Mouse (Mus musculus): Measurements from ENCODE around the gene Mbnl2. TPM values are rescaled to one million over a fixed set of nuclear protein-coding genes. Genes with fewer than 3 reads are reported as not detected.

The Mbnl2 gene
- polyA plus RNA-seq, 1 experiment from 2014 or later = 19.3 TPM

- 53% methylated on average over 7 of the region's 7 CpGs for WGBS (ENCODE audit: insufficient replicate concordance)
Observed at GRCm38 (mm10) chr14:120337731-120338462, 62.4 kb downstream of the Mbnl2 start.

GRCm38 (mm10) chr14:120338706-120339105 lies 63.2 kb downstream of the Mbnl2 start:
- Histone ChIP-seq H3K9ac (ENCODE audit: low read depth, low read length) (no peak overlapping the region), H3K27me3 (ENCODE audit: control insufficient read depth, insufficient read depth, low read depth, low read length) (no peaks in the 10 kb centered on the region), H3K4me2 (ENCODE audit: low read depth, low read length) (no peak overlapping the region), H3K4me1 (ENCODE audit: control insufficient read depth, low read depth, low read length) (peaks cover 5% of the 10 kb centered on the region), H3K36me3 (ENCODE audit: control insufficient read depth, insufficient read depth) (no peaks in the 10 kb centered on the region), H3K4me3 (ENCODE audit: low read depth, low read length) (no peak overlapping the region), H3K9me3 (replicated peaks; ENCODE audit: control insufficient read depth, low read length) (no peaks in the 10 kb centered on the region), H3K27ac (ENCODE audit: low read length) (no peak overlapping the region)
- no peak for ATAC-seq (ENCODE audit: low read depth)
- WGBS (ENCODE audit: insufficient replicate concordance) = 86% methylated on average over 3 of the region's 3 CpGs

More at GRCm38 (mm10) chr14:120337731-120338462, 62.4 kb downstream of the Mbnl2 start:
- H3K36me3 ChIP-seq (ENCODE audit: control insufficient read depth, insufficient read depth) = no peaks in the 10 kb centered on the region
- no peak for ATAC-seq (ENCODE audit: low read depth)
- no peak overlapping the region for H3K9ac ChIP-seq (ENCODE audit: low read depth, low read length)
- no peaks in the 10 kb centered on the region for H3K9me3 ChIP-seq (replicated peaks; ENCODE audit: control insufficient read depth, low read length)
- H3K4me3 ChIP-seq (ENCODE audit: low read depth, low read length) = no peak overlapping the region
- H3K4me2 ChIP-seq (ENCODE audit: low read depth, low read length) = no peak overlapping the region
- H3K27me3 ChIP-seq (ENCODE audit: control insufficient read depth, insufficient read depth, low read depth, low read length) = no peaks in the 10 kb centered on the region
- peaks cover 5% of the 10 kb centered on the region for H3K4me1 ChIP-seq (ENCODE audit: control insufficient read depth, low read depth, low read length)
- no peak overlapping the region for H3K27ac ChIP-seq (ENCODE audit: low read length)

GRCm38 (mm10) chr14:120341912-120342311 lies 66.4 kb downstream of the Mbnl2 start:
- H3K4me2 ChIP-seq (ENCODE audit: low read depth, low read length) = no peak overlapping the region
- no peak for ATAC-seq (ENCODE audit: low read depth)
- no peaks in the 10 kb centered on the region for H3K9me3 ChIP-seq (replicated peaks; ENCODE audit: control insufficient read depth, low read length)
- 63% methylated on average over 6 of the region's 6 CpGs for WGBS (ENCODE audit: insufficient replicate concordance)
- H3K36me3 ChIP-seq (ENCODE audit: control insufficient read depth, insufficient read depth) = no peaks in the 10 kb centered on the region
- H3K4me3 ChIP-seq (ENCODE audit: low read depth, low read length) = no peak overlapping the region
- peaks cover 5% of the 10 kb centered on the region; the same call in 1 of the 2 replicates for H3K4me1 ChIP-seq (ENCODE audit: control insufficient read depth, low read depth, low read length)
- H3K27me3 ChIP-seq (ENCODE audit: control insufficient read depth, insufficient read depth, low read depth, low read length) = no peaks in the 10 kb centered on the region
- H3K9ac ChIP-seq (ENCODE audit: low read depth, low read length) = no peak overlapping the region
- H3K27ac ChIP-seq (ENCODE audit: low read length) = no peak overlapping the region

GRCm38 (mm10) chr14:120342321-120342720 lies 66.9 kb downstream of the Mbnl2 start:
- no peaks in the 10 kb centered on the region for H3K9me3 ChIP-seq (replicated peaks; ENCODE audit: control insufficient read depth, low read length)
- no peaks in the 10 kb centered on the region for H3K27me3 ChIP-seq (ENCODE audit: control insufficient read depth, insufficient read depth, low read depth, low read length)
- no peak overlapping the region for H3K4me3 ChIP-seq (ENCODE audit: low read depth, low read length)
- H3K27ac ChIP-seq (ENCODE audit: low read length) = no peak overlapping the region
- WGBS (ENCODE audit: insufficient replicate concordance) = 81% methylated on average over 7 of the region's 7 CpGs
- no peak overlapping the region for H3K4me2 ChIP-seq (ENCODE audit: low read depth, low read length)
- H3K9ac ChIP-seq (ENCODE audit: low read depth, low read length) = no peak overlapping the region
- no peaks in the 10 kb centered on the region for H3K36me3 ChIP-seq (ENCODE audit: control insufficient read depth, insufficient read depth)
- no peak for ATAC-seq (ENCODE audit: low read depth)
- H3K4me1 ChIP-seq (ENCODE audit: control insufficient read depth, low read depth, low read length) = peaks cover 5% of the 10 kb centered on the region; the same call in 1 of the 2 replicates

- H3K36me3 ChIP-seq (ENCODE audit: control insufficient read depth, insufficient read depth) = no peaks in the 10 kb centered on the region
- H3K27ac ChIP-seq (ENCODE audit: low read length) = no peak overlapping the region
- H3K27me3 ChIP-seq (ENCODE audit: control insufficient read depth, insufficient read depth, low read depth, low read length) = no peaks in the 10 kb centered on the region
- no peaks in the 10 kb centered on the region for H3K4me1 ChIP-seq (ENCODE audit: control insufficient read depth, low read depth, low read length)
- H3K4me3 ChIP-seq (ENCODE audit: low read depth, low read length) = no peak overlapping the region
- no peak overlapping the region for H3K4me2 ChIP-seq (ENCODE audit: low read depth, low read length)
- ATAC-seq (ENCODE audit: low read depth) = no peak
- no peak overlapping the region for H3K9ac ChIP-seq (ENCODE audit: low read depth, low read length)
- WGBS (ENCODE audit: insufficient replicate concordance) = 63% methylated on average over 4 of the region's 4 CpGs
- H3K9me3 ChIP-seq (replicated peaks; ENCODE audit: control insufficient read depth, low read length) = no peaks in the 10 kb centered on the region
Observed at GRCm38 (mm10) chr14:120344641-120345040, 69.2 kb downstream of the Mbnl2 start.

GRCm38 (mm10) chr14:120347410-120348315 lies 72.2 kb downstream of the Mbnl2 start:
- H3K27ac ChIP-seq (ENCODE audit: low read length) = no peak overlapping the region
- H3K4me2 ChIP-seq (ENCODE audit: low read depth, low read length) = no peak overlapping the region
- no peak overlapping the region for H3K4me3 ChIP-seq (ENCODE audit: low read depth, low read length)
- 38% methylated on average over 11 of the region's 11 CpGs for WGBS (ENCODE audit: insufficient replicate concordance)
- no peaks in the 10 kb centered on the region for H3K36me3 ChIP-seq (ENCODE audit: control insufficient read depth, insufficient read depth)
- H3K9ac ChIP-seq (ENCODE audit: low read depth, low read length) = no peak overlapping the region
- no peaks in the 10 kb centered on the region; the same call in 1 of the 2 replicates for H3K4me1 ChIP-seq (ENCODE audit: control insufficient read depth, low read depth, low read length)
- H3K27me3 ChIP-seq (ENCODE audit: control insufficient read depth, insufficient read depth, low read depth, low read length) = no peaks in the 10 kb centered on the region
- no peaks in the 10 kb centered on the region for H3K9me3 ChIP-seq (replicated peaks; ENCODE audit: control insufficient read depth, low read length)
- ATAC-seq (ENCODE audit: low read depth) = no peak; the same call in 1 of the 2 replicates

GRCm38 (mm10) chr14:120349332-120349731 lies 73.9 kb downstream of the Mbnl2 start:
- H3K27me3 ChIP-seq (ENCODE audit: control insufficient read depth, insufficient read depth, low read depth, low read length) = no peaks in the 10 kb centered on the region
- no peak overlapping the region for H3K27ac ChIP-seq (ENCODE audit: low read length)
- no peaks in the 10 kb centered on the region for H3K36me3 ChIP-seq (ENCODE audit: control insufficient read depth, insufficient read depth)
- no peak overlapping the region for H3K4me2 ChIP-seq (ENCODE audit: low read depth, low read length)
- H3K9me3 ChIP-seq (replicated peaks; ENCODE audit: control insufficient read depth, low read length) = no peaks in the 10 kb centered on the region
- no peaks in the 10 kb centered on the region; the same call in 1 of the 2 replicates for H3K4me1 ChIP-seq (ENCODE audit: control insufficient read depth, low read depth, low read length)
- WGBS (ENCODE audit: insufficient replicate concordance) = 69% methylated on average over 4 of the region's 4 CpGs
- H3K4me3 ChIP-seq (ENCODE audit: low read depth, low read length) = no peak overlapping the region
- H3K9ac ChIP-seq (ENCODE audit: low read depth, low read length) = no peak overlapping the region
- no peak for ATAC-seq (ENCODE audit: low read depth)

GRCm38 (mm10) chr14:120352136-120352843 lies 76.8 kb downstream of the Mbnl2 start:
- H3K9ac ChIP-seq (ENCODE audit: low read depth, low read length) = no peak overlapping the region
- H3K4me3 ChIP-seq (ENCODE audit: low read depth, low read length) = 0 out of 2 replicates have a peak overlapping the region, but pooled peaks have one; percentile 5
- no peak overlapping the region for H3K27ac ChIP-seq (ENCODE audit: low read length)
- no peak overlapping the region; the same call in 1 of the 2 replicates for H3K4me2 ChIP-seq (ENCODE audit: low read depth, low read length)
- no peaks in the 10 kb centered on the region for H3K27me3 ChIP-seq (ENCODE audit: control insufficient read depth, insufficient read depth, low read depth, low read length)
- ATAC-seq (ENCODE audit: low read depth) = no peak
- H3K4me1 ChIP-seq (ENCODE audit: control insufficient read depth, low read depth, low read length) = peaks cover 8% of the 10 kb centered on the region
- 22% methylated on average over 14 of the region's 14 CpGs for WGBS (ENCODE audit: insufficient replicate concordance)
- H3K9me3 ChIP-seq (replicated peaks; ENCODE audit: control insufficient read depth, low read length) = no peaks in the 10 kb centered on the region
- H3K36me3 ChIP-seq (ENCODE audit: control insufficient read depth, insufficient read depth) = no peaks in the 10 kb centered on the region

All from liver, embryonic 16.5 days (tissue).